Mouse (Mus musculus) midbrain, embryonic 13.5 days (tissue): ENCODE measurements at regions not wholly inside any gene's neighbourhood (a gene's known extent, or its start where the extent isn't known, plus 50 kb on each side); places are given as distances from the start of the nearest gene placed in this dataset.

Experiments used
- ATAC-seq: fragments of 200-750 bp; cut with Nextera tagmentation; 2 replicates; pipeline ENCODE4 v1.8.0; 2017; ENCODE audit warnings: mild to moderate bottlenecking, moderate TSS enrichment, moderate library complexity
- H3K27ac ChIP-seq: fragments of 300-500 bp; sonication (generic); 2 replicates; pipeline ENCODE4 v1.5.1; 2015; ENCODE audit warnings: inconsistent platforms, mild to moderate bottlenecking, moderate library complexity
- H3K27me3 ChIP-seq: fragments of 300-500 bp; sonication (generic); 2 replicates; pipeline ENCODE4 v1.6.1; 2015; ENCODE audit warnings: mild to moderate bottlenecking, inconsistent platforms
- H3K36me3 ChIP-seq: fragments of 300-500 bp; sonication (generic); 2 replicates; pipeline ENCODE4 v1.6.1; 2015; ENCODE audit warnings: mild to moderate bottlenecking, inconsistent platforms
- H3K4me1 ChIP-seq: fragments of 300-500 bp; sonication (generic); replicated peaks from 2 replicates; pipeline ENCODE4 v1.6.1; 2015; ENCODE audit warnings: inconsistent platforms
- H3K4me2 ChIP-seq: fragments of 300-500 bp; sonication (generic); replicated peaks from 2 replicates; pipeline ENCODE4 v1.6.1; 2015; ENCODE audit warnings: moderate library complexity, mild to moderate bottlenecking, inconsistent platforms
- H3K4me3 ChIP-seq: fragments of 300-500 bp; sonication (generic); replicated peaks from 2 replicates; pipeline ENCODE4 v1.5.1; 2015; ENCODE audit warnings: mild to moderate bottlenecking, inconsistent platforms
- H3K9ac ChIP-seq: fragments of 300-500 bp; sonication (generic); replicated peaks from 2 replicates; pipeline ENCODE4 v1.6.1; 2015; ENCODE audit warnings: mild to moderate bottlenecking, inconsistent platforms
- H3K9me3 ChIP-seq: fragments of 300-500 bp; sonication (generic); 2 replicates; pipeline ENCODE4 v1.6.1; 2016; ENCODE audit warnings: mild to moderate bottlenecking, inconsistent platforms
- WGBS: fragments of 180-500 bp; shearing (Covaris S2); methylation state at CpG from one replicate; pipeline ENCODE4 v1.1.7; 2015; 5-methylcytosine and 5-hydroxymethylcytosine counted together

DNA sequence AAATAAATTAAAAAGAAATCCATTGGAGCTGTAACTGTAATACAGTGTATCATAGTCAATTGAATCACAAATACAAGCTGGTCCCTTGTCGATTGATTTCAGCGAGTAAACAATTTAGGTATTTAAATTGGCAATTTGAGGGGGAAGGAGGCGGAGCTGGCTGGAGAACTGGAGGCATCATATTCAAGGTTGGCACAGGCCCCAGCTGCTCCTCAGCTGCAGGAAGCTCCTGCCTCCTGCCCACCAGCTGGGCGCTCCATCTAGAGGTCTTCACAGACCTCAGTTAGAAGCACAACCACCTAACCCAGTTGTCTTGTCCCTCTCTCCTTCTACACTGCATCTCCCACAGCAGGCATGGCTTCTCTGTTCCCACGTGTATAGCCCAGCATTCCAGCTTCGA is 292.6 kb downstream of the Mroh4 start:
- no peak overlapping the region for H3K4me3 ChIP-seq
- no peaks in the 10 kb centered on the region for H3K27me3 ChIP-seq
- H3K4me2 ChIP-seq, result no peak overlapping the region
- H3K9me3 ChIP-seq, result no peaks in the 10 kb centered on the region
- H3K9ac ChIP-seq, result no peak overlapping the region
- 82% methylated on average over 6 of the region's 6 CpGs for WGBS
- no peaks in the 10 kb centered on the region for H3K36me3 ChIP-seq
- H3K4me1 ChIP-seq, result peaks cover 5% of the 10 kb centered on the region; the same call in 1 of the 2 replicates
- no peak for ATAC-seq
- H3K27ac ChIP-seq, result no peak overlapping the region

- Histone ChIP-seq H3K36me3 (no peaks in the 10 kb centered on the region), H3K4me2 (no peak overlapping the region), H3K9me3 (no peaks in the 10 kb centered on the region), H3K4me3 (no peak overlapping the region), H3K27ac (no peak overlapping the region), H3K27me3 (no peaks in the 10 kb centered on the region), H3K9ac (no peak overlapping the region), H3K4me1 (peaks cover 8% of the 10 kb centered on the region)
- no peak for ATAC-seq
Measured at GRCm38 (mm10) chr15:74333846-74334245, 302.3 kb downstream of the Mroh4 start.

DNA sequence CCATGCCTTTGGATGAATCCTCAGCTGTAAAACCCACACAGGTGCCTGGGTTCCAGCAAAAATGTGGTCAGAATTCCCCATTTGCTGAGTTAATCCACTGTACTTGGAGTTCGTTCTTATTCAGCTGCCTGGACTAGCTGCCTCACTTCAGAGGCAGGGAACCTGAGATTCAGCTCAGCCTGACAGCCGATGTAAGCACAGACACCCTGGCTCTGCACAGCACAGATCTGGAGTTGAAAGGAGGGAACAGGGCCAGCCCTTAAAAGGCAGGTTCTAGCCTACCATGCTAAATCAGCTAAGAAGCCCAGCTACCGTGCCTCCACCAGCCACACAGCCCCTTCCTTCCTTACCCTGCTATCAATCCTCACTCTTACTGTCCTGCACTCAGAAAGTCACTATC is 306.0 kb downstream of the Mroh4 start:
- Histone ChIP-seq H3K9ac (no peak overlapping the region), H3K9me3 (no peaks in the 10 kb centered on the region), H3K4me3 (no peak overlapping the region), H3K27ac (no peak overlapping the region), H3K27me3 (no peaks in the 10 kb centered on the region), H3K4me1 (peaks cover 12% of the 10 kb centered on the region), H3K36me3 (no peaks in the 10 kb centered on the region), H3K4me2 (no peak overlapping the region)
- no peak for ATAC-seq
- 59% methylated on average over 3 of the region's 3 CpGs for WGBS

- H3K9me3 ChIP-seq, result no peaks in the 10 kb centered on the region
- H3K9ac ChIP-seq, result no peak overlapping the region
- H3K4me1 ChIP-seq, result peaks cover 12% of the 10 kb centered on the region
- peak; percentile 24; the same call in 1 of the 2 replicates for ATAC-seq
- H3K4me3 ChIP-seq, result no peak overlapping the region
- WGBS, result 58% methylated on average over 14 of the region's 14 CpGs
- H3K4me2 ChIP-seq, result no peak overlapping the region
- no peak overlapping the region for H3K27ac ChIP-seq
- no peaks in the 10 kb centered on the region for H3K36me3 ChIP-seq
- no peaks in the 10 kb centered on the region for H3K27me3 ChIP-seq
Measured at GRCm38 (mm10) chr15:74329221-74329620, 306.9 kb downstream of the Mroh4 start.

DNA sequence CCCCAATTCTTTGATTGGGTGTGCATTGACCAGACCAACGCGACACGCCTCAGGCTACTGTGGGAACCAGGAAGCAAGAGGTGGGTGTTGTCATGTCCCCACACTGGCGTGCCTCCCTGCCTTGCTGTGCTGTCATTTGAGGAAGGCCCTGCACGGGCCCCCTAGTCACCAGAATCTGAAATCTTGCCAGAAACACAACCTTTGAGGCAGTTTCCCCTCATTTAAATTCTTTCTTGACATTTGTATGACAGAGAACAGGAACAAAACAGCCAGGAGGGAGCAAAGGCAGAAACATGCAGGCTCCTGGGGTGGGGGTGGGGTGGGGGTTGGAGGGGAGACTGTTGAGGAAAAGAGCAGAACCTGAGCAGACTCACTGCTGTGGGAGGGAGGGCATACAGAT is 309.5 kb downstream of the Mroh4 start:
- ATAC-seq, result no peak
- H3K9ac ChIP-seq, result no peak overlapping the region

DNA sequence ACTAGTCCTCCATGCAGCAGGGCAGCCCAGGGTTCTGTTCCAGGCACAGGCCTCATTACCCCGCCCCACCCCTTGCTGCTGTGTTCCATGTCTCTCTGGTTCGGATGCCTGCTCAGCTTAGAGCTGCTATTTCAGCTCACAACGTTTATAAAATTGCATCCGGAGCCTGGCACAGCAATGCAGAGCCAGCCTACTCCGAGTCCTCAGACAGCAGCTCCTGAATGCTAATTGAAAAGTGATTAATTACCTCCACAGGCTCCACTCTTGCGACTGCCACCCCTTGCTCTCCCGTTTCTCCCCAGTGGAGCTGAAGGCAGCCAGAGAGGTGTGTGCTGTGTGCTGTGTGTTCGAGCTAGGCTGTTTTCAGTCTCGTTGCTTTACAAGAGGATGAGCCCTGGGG is 310.6 kb downstream of the Mroh4 start:
- Histone ChIP-seq H3K9ac (no peak overlapping the region), H3K4me1 (peaks cover 21% of the 10 kb centered on the region), H3K27ac (no peak overlapping the region), H3K4me2 (no peak overlapping the region), H3K27me3 (no peaks in the 10 kb centered on the region), H3K4me3 (no peak overlapping the region), H3K36me3 (no peaks in the 10 kb centered on the region), H3K9me3 (no peaks in the 10 kb centered on the region)
- ATAC-seq, result peak; percentile 27; the same call in 1 of the 2 replicates
- 48% methylated on average over 9 of the region's 9 CpGs for WGBS

More for the DNA sequence above, 309.5 kb downstream of the Mroh4 start:
- WGBS, result 74% methylated on average over 5 of the region's 5 CpGs
- H3K4me1 ChIP-seq, result peaks cover 20% of the 10 kb centered on the region
- H3K9me3 ChIP-seq, result no peaks in the 10 kb centered on the region
- H3K4me2 ChIP-seq, result no peak overlapping the region
- no peaks in the 10 kb centered on the region for H3K27me3 ChIP-seq
- H3K27ac ChIP-seq, result no peak overlapping the region
- no peaks in the 10 kb centered on the region for H3K36me3 ChIP-seq
- no peak overlapping the region for H3K4me3 ChIP-seq

GRCm38 (mm10) chr15:74319407-74319806 is 316.7 kb downstream of the Mroh4 start:
- Histone ChIP-seq H3K4me2 (no peak overlapping the region), H3K9ac (no peak overlapping the region), H3K4me1 (peaks cover 36% of the 10 kb centered on the region), H3K36me3 (no peaks in the 10 kb centered on the region), H3K27ac (peak overlapping the region; percentile 76; the same call in 1 of the 2 replicates), H3K9me3 (no peaks in the 10 kb centered on the region), H3K4me3 (no peak overlapping the region), H3K27me3 (no peaks in the 10 kb centered on the region)
- ATAC-seq, result no peak
- 62% methylated on average over 3 of the region's 3 CpGs for WGBS

DNA sequence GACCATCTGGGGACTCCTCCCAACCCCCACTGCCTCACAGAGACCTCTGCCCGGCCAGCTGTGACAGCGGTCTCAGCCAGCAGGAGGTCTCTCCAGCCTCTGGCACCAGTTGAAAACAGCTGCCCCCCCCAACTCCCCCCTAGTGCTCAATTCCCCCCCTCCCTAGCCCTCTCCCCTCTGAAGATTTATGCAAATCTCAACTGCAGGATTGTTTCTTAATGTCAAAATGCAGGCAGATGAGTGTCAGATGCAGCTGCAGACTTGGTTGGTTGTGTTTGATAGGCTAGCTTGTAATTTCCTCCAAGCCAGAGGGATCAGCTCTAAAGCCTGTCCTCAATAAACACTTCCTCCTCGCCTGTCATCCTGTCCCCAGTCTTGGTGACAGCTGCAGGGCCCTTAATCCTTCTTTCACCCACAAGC is 317.7 kb downstream of the Mroh4 start:
- ATAC-seq, result peak; percentile 59
- Histone ChIP-seq H3K27me3 (no peaks in the 10 kb centered on the region), H3K36me3 (no peaks in the 10 kb centered on the region), H3K9ac (no peak overlapping the region), H3K4me1 (peaks cover 36% of the 10 kb centered on the region), H3K4me2 (no peak overlapping the region), H3K4me3 (no peak overlapping the region), H3K27ac (peak overlapping the region; percentile 76), H3K9me3 (no peaks in the 10 kb centered on the region)
- WGBS, result 10% methylated on average over 3 of the region's 3 CpGs

DNA sequence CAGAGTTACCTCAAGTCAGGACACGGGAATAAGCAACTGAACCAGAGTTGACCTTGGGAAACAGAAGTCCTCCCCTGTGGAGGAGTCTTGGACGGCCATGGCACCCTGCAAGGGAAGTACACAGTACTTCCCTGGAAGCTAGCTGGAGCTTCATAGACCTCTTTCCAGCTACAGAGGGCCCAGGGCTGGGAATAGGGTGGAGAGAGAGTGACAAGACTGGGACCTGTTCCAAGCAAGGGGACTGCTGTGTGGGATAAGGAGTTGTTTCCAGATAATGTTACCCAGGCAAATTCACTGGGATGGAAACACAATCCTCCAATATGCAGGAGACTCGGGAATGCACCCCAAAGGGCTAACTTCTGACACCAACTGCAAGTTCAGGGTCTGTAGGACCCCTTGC is 325.1 kb downstream of the Mroh4 start:
- no peak overlapping the region for H3K27ac ChIP-seq
- no peaks in the 10 kb centered on the region for H3K9me3 ChIP-seq
- H3K36me3 ChIP-seq, result no peaks in the 10 kb centered on the region
- no peak overlapping the region for H3K9ac ChIP-seq
- H3K4me3 ChIP-seq, result no peak overlapping the region
- no peaks in the 10 kb centered on the region for H3K4me1 ChIP-seq
- no peak for ATAC-seq
- 62% methylated on average over 3 of the region's 3 CpGs for WGBS
- no peaks in the 10 kb centered on the region for H3K27me3 ChIP-seq
- H3K4me2 ChIP-seq, result no peak overlapping the region

DNA sequence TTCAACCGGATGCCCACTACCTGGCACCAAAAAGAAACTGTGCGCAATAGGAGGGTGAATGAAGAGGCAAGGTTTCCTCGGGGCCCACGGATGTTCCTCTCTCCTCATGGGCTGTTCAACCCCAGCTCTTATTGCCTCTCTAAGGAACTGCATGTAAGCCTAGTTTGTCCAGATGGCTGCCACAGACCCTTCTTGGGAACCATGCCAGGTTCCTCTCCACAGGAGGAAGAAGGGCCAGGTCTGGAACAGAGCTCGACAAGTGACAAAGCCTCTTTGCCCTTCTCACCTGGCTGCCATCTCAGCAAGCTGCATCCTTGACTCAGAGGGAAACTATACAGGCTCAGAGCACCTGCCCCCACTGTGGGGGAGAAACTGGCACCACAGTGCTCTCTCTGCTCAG is 329.6 kb downstream of the Mroh4 start:
- Histone ChIP-seq H3K4me2 (no peak overlapping the region), H3K4me3 (no peak overlapping the region), H3K9ac (no peak overlapping the region), H3K27ac (no peak overlapping the region), H3K36me3 (no peaks in the 10 kb centered on the region), H3K27me3 (no peaks in the 10 kb centered on the region), H3K9me3 (no peaks in the 10 kb centered on the region), H3K4me1 (no peaks in the 10 kb centered on the region)
- WGBS, result 97% methylated on average over 5 of the region's 5 CpGs
- no peak for ATAC-seq

GRCm38 (mm10) chr15:74296277-74296676 is 339.9 kb downstream of the Mroh4 start:
- peak; percentile 65 for ATAC-seq
- H3K27ac ChIP-seq, result peak overlapping the region; percentile 51
- no peaks in the 10 kb centered on the region for H3K9me3 ChIP-seq
- H3K4me3 ChIP-seq, result no peak overlapping the region
- H3K27me3 ChIP-seq, result no peaks in the 10 kb centered on the region
- no peaks in the 10 kb centered on the region for H3K36me3 ChIP-seq
- no peak overlapping the region for H3K9ac ChIP-seq
- H3K4me1 ChIP-seq, result peaks cover 25% of the 10 kb centered on the region
- 33% methylated on average over 8 of the region's 8 CpGs for WGBS
- H3K4me2 ChIP-seq, result no peak overlapping the region

GRCm38 (mm10) chr15:74294691-74295090 is 341.5 kb downstream of the Mroh4 start:
- no peaks in the 10 kb centered on the region for H3K36me3 ChIP-seq
- 76% methylated on average over 10 of the region's 10 CpGs for WGBS
- no peak overlapping the region for H3K9ac ChIP-seq
- H3K4me2 ChIP-seq, result no peak overlapping the region
- no peaks in the 10 kb centered on the region for H3K27me3 ChIP-seq
- no peaks in the 10 kb centered on the region for H3K9me3 ChIP-seq
- peaks cover 25% of the 10 kb centered on the region for H3K4me1 ChIP-seq
- no peak overlapping the region for H3K4me3 ChIP-seq
- H3K27ac ChIP-seq, result no peak overlapping the region
- no peak for ATAC-seq

DNA sequence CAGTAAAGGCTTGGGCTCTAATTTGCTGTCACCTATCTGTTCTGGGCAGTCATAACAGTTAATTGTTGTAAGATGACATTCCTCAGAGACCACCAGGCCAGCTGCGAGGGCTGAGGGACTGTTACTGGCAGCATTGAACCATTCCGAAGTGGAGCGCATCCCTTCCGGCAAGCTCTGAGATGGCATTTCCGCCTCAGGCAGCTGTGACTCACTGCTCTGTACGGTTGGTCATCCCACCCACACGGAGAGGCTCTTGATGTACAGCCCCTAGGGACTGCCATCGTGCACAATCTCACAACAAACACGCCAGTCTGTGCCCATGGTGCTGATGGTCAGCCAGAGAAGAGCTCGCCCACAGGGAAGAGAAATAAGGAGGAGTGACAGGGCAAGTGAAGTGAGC is 342.0 kb downstream of the Mroh4 start:
- peaks cover 25% of the 10 kb centered on the region for H3K4me1 ChIP-seq
- 78% methylated on average over 10 of the region's 10 CpGs for WGBS
- H3K4me3 ChIP-seq, result no peak overlapping the region
- no peak for ATAC-seq
- no peaks in the 10 kb centered on the region for H3K36me3 ChIP-seq
- H3K9me3 ChIP-seq, result no peaks in the 10 kb centered on the region
- H3K9ac ChIP-seq, result no peak overlapping the region
- no peak overlapping the region for H3K4me2 ChIP-seq
- H3K27ac ChIP-seq, result no peak overlapping the region
- no peaks in the 10 kb centered on the region for H3K27me3 ChIP-seq
